Mouse (Mus musculus): Measurements from ENCODE around the gene Trim63. TPM values are rescaled to one million over a fixed set of nuclear protein-coding genes. Genes with fewer than 3 reads are reported as not detected.

Gene Trim63
- polyA plus RNA-seq, 1 experiment from 2014 or later = 0.11 TPM

DNA sequence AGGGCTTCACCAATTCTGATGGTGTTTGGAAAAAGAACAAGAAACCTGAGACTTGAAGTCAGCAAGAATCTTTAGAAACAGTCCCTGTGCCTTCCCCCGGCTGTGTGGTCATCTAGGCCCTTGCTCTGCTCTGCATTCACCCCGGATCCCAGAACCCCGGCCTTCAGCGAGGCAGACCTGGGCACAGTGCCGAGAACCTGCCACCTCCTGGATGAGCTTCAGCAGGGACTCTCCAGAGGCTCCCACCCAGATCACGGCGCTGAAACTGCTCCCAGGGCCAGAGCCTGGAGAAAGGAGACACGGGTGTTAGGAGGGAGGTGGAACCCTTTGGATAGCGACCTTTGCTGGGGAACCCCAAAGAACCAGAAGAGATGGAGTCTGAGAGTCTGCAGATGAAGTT, 47.2 kb downstream of the Trim63 start:
- no peaks in the 10 kb centered on the region for H3K9me3 ChIP-seq (ENCODE audit: control insufficient read depth, low read length)
- WGBS = 75% methylated on average over 9 of the region's 9 CpGs
- H3K4me1 ChIP-seq (ENCODE audit: control insufficient read depth, insufficient read depth, low read length) = 0 out of 2 replicates have a peak, but pooled peaks cover 4% of the 10 kb centered on the region
- no peak overlapping the region for H3K4me2 ChIP-seq (ENCODE audit: low read length)
- ATAC-seq (ENCODE audit: low FRiP score, low TSS enrichment) (no peak), DNase-seq (no peak)
- H3K4me3 ChIP-seq (replicated peaks; ENCODE audit: low read depth, low read length) = no peak overlapping the region
- H3K27ac ChIP-seq (replicated peaks; ENCODE audit: low read depth, low read length) = no peak overlapping the region
- H3K9ac ChIP-seq (replicated peaks; ENCODE audit: low read length) = no peak overlapping the region
- H3K27me3 ChIP-seq (ENCODE audit: control insufficient read depth, insufficient read depth, low read length) = no peaks in the 10 kb centered on the region
- H3K36me3 ChIP-seq (ENCODE audit: control insufficient read depth, insufficient read depth, low read length) = no peaks in the 10 kb centered on the region

DNA sequence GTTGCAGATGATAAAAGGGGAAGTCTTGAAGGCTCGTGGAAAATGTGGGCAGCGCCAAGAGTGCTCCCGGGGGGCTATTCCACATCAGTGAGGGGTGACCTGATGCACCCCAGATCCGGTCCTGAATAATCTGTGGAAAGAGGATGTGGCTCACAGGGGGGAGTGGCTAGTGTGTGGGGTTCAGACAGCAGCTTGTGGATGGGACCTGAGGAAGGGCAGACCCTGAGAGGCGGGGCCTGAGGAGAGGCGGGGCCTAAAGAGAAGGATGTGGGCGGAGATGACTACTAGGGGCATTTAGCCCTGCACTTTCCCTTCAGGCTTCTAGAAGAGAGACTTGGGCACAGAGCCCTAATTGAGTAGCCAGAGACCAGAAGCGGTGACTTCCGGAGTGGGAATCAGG, 47.7 kb downstream of the Trim63 start:
- Histone ChIP-seq H3K27ac (replicated peaks; ENCODE audit: low read depth, low read length) (no peak overlapping the region), H3K4me3 (replicated peaks; ENCODE audit: low read depth, low read length) (no peak overlapping the region), H3K4me2 (ENCODE audit: low read length) (no peak overlapping the region), H3K36me3 (ENCODE audit: control insufficient read depth, insufficient read depth, low read length) (no peaks in the 10 kb centered on the region), H3K4me1 (ENCODE audit: control insufficient read depth, insufficient read depth, low read length) (no peaks in the 10 kb centered on the region), H3K9ac (replicated peaks; ENCODE audit: low read length) (no peak overlapping the region), H3K9me3 (ENCODE audit: control insufficient read depth, low read length) (no peaks in the 10 kb centered on the region), H3K27me3 (ENCODE audit: control insufficient read depth, insufficient read depth, low read length) (no peaks in the 10 kb centered on the region)
- ATAC-seq (ENCODE audit: low FRiP score, low TSS enrichment) (no peak), DNase-seq (no peak)
- 28% methylated on average over 9 of the region's 9 CpGs for WGBS

DNA sequence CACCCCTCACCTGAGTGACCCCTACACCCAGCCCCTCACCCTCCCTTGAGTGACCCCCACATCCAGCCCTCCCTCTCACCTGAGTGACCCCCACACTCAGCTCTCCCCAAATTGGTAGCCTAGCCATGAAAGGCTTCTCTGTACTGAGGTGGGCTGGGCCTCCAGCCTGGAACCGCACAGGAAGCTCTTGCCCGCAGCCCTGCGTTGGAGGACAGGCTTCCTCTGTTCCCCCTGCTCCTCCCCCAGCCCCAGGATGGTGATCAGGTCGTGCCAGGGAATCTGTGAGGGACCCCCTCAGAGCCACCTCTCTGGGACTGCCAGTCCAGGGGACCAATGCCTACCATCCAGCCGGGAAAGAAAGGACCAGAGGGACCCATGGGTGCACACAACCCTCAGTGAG, 50.4 kb downstream of the Trim63 start:
- Histone ChIP-seq H3K4me1 (ENCODE audit: control insufficient read depth, insufficient read depth, low read length) (no peaks in the 10 kb centered on the region), H3K4me3 (replicated peaks; ENCODE audit: low read depth, low read length) (no peak overlapping the region), H3K36me3 (ENCODE audit: control insufficient read depth, insufficient read depth, low read length) (no peaks in the 10 kb centered on the region), H3K9me3 (ENCODE audit: control insufficient read depth, low read length) (no peaks in the 10 kb centered on the region), H3K27me3 (ENCODE audit: control insufficient read depth, insufficient read depth, low read length) (peaks cover 11% of the 10 kb centered on the region), H3K27ac (replicated peaks; ENCODE audit: low read depth, low read length) (no peak overlapping the region), H3K9ac (replicated peaks; ENCODE audit: low read length) (no peak overlapping the region), H3K4me2 (ENCODE audit: low read length) (no peak overlapping the region)
- DNase-seq (no peak), ATAC-seq (ENCODE audit: low FRiP score, low TSS enrichment) (no peak)
- WGBS = 41% methylated on average over 5 of the region's 5 CpGs

DNA sequence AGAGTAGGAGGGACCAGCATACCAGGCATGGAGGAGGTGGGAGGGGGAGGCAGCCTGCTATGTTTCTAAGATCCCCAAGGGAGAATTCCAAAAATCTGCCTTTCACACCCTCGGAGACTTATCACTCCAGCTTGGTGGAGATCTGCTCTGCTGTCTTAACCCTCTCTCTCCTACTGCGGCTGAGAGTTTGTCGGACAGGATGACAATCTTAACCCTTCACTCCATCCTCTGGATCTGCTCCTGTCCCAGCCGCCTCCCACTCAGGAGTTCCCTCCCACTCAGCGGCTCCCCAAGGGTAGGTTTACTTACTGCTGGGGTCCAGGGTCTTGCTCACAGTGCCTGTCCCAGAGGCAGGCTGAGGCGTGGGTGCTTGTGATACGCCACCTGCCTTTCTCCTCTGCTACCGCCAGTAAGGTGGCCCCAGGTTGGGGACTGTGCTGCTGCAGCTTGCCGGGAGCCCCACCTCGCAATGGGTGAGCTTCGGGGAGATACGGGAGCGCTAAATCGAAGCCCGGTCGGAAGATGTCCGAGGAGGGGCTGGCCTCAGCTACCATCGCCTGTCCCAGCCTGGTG, 55.8 kb downstream of the Trim63 start:
- Histone ChIP-seq H3K27ac (replicated peaks; ENCODE audit: low read depth, low read length) (no peak overlapping the region), H3K27me3 (ENCODE audit: control insufficient read depth, insufficient read depth, low read length) (peaks cover 30% of the 10 kb centered on the region), H3K4me3 (replicated peaks; ENCODE audit: low read depth, low read length) (peak overlapping the region; percentile 17; the same call in 1 of the 2 replicates), H3K4me1 (ENCODE audit: control insufficient read depth, insufficient read depth, low read length) (peaks cover 12% of the 10 kb centered on the region), H3K9ac (replicated peaks; ENCODE audit: low read length) (peak overlapping the region; percentile 20; the same call in 1 of the 2 replicates), H3K4me2 (ENCODE audit: low read length) (peak overlapping the region; percentile 89), H3K36me3 (ENCODE audit: control insufficient read depth, insufficient read depth, low read length) (no peaks in the 10 kb centered on the region), H3K9me3 (ENCODE audit: control insufficient read depth, low read length) (no peaks in the 10 kb centered on the region)
- DNase-seq = no peak
- 3% methylated on average over 18 of the region's 18 CpGs for WGBS
- ATAC-seq (ENCODE audit: low FRiP score, low TSS enrichment) = no peak

DNA sequence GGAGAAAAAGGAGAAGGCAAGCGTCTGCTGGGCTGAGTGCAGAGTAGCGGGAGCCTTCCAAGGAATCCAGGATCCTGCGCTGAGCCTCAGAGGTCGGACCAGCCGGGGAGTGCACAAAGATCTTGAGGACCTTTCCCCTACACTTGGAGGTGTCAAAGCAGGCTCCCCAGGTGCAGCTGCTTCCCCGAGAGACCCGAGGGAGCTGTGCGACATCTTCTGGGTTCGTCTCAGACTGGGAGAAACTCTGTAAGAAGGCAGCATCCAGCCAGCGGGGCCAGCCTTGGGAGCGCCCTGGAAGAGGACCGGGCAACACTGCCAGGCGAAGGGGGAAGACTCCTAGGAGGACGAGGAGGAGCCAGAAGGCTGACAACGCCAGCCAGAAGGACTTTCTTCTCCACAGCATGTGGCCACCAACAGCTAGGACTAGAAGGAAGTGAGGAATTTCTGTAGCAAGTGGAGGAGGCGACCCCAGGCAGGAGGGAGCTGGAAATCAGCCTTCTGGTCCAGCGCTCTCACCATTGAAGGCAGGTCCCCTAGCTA, 56.5 kb downstream of the Trim63 start:
- Histone ChIP-seq H3K36me3 (ENCODE audit: control insufficient read depth, insufficient read depth, low read length) (no peaks in the 10 kb centered on the region), H3K4me1 (ENCODE audit: control insufficient read depth, insufficient read depth, low read length) (peaks cover 12% of the 10 kb centered on the region), H3K4me3 (replicated peaks; ENCODE audit: low read depth, low read length) (peak overlapping the region; percentile 45), H3K9ac (replicated peaks; ENCODE audit: low read length) (peak overlapping the region; percentile 20; the same call in 1 of the 2 replicates), H3K27me3 (ENCODE audit: control insufficient read depth, insufficient read depth, low read length) (peaks cover 30% of the 10 kb centered on the region), H3K4me2 (ENCODE audit: low read length) (peak overlapping the region; percentile 89), H3K27ac (replicated peaks; ENCODE audit: low read depth, low read length) (no peak overlapping the region), H3K9me3 (ENCODE audit: control insufficient read depth, low read length) (no peaks in the 10 kb centered on the region)
- DNase-seq (no peak), ATAC-seq (ENCODE audit: low FRiP score, low TSS enrichment) (no peak)
- WGBS = under 1% methylated on average over 17 of the region's 17 CpGs

DNA sequence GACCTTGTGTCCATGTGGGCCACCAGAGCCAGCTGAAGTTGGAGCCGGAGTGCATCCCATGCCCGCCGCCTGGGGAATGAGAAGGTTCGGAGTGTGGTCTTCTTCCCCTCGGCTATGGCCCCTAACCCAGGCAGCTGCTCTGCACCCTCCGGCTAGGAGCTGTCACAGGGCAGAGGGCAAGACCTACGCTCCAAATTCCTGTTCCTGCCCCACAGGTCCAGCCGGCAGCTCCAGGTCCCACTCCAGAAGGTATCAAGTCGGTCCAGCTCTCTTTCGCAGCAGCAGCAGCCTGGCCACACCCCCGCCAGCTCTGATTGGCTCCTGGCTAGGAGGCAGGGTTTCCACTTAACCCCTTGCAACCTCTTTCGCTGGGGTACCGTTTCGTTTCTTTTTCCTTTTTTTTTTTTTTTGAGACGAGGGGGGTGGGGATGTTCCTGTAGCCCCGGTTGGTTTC, 57.4 kb downstream of the Trim63 start:
- peak; percentile 69; the same call in 1 of the 2 replicates for ATAC-seq (ENCODE audit: low FRiP score, low TSS enrichment)
- H3K4me3 ChIP-seq (replicated peaks; ENCODE audit: low read depth, low read length) = peak overlapping the region; percentile 45
- H3K27me3 ChIP-seq (ENCODE audit: control insufficient read depth, insufficient read depth, low read length) = peaks cover 30% of the 10 kb centered on the region
- peaks cover 12% of the 10 kb centered on the region for H3K4me1 ChIP-seq (ENCODE audit: control insufficient read depth, insufficient read depth, low read length)
- WGBS = under 1% methylated on average over 16 of the region's 16 CpGs
- H3K9me3 ChIP-seq (ENCODE audit: control insufficient read depth, low read length) = no peaks in the 10 kb centered on the region
- H3K4me2 ChIP-seq (ENCODE audit: low read length) = peak overlapping the region; percentile 89
- peak; percentile 88 for DNase-seq
- no peaks in the 10 kb centered on the region for H3K36me3 ChIP-seq (ENCODE audit: control insufficient read depth, insufficient read depth, low read length)
- no peak overlapping the region for H3K27ac ChIP-seq (replicated peaks; ENCODE audit: low read depth, low read length)
- peak overlapping the region; percentile 41 for H3K9ac ChIP-seq (replicated peaks; ENCODE audit: low read length)

DNA sequence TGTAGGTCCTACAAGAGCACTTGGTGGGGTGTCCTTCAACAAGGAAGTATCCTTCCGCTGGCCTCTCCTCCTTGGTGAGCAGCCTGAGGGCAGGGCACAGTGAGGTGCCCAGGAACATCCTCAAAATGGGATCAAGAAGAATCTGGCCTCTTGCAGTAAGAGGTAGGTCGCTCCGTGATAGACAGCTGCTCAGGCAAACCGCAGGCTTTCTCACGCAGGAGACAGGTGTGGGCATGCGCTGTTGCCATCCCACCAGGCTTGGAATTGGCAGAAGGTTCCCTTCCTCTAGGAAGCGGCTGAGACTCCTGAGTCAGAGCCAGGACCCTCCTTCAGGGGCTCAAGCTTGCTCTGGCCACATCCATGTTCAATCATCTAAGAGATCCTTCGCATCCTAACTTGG, 58.4 kb downstream of the Trim63 start:
- peaks cover 12% of the 10 kb centered on the region for H3K4me1 ChIP-seq (ENCODE audit: control insufficient read depth, insufficient read depth, low read length)
- no peak overlapping the region for H3K4me3 ChIP-seq (replicated peaks; ENCODE audit: low read depth, low read length)
- H3K9me3 ChIP-seq (ENCODE audit: control insufficient read depth, low read length) = no peaks in the 10 kb centered on the region
- ATAC-seq (ENCODE audit: low FRiP score, low TSS enrichment) = no peak
- no peak overlapping the region for H3K9ac ChIP-seq (replicated peaks; ENCODE audit: low read length)
- no peaks in the 10 kb centered on the region for H3K36me3 ChIP-seq (ENCODE audit: control insufficient read depth, insufficient read depth, low read length)
- 79% methylated on average over 8 of the region's 8 CpGs for WGBS
- H3K27me3 ChIP-seq (ENCODE audit: control insufficient read depth, insufficient read depth, low read length) = peaks cover 30% of the 10 kb centered on the region
- no peak for DNase-seq
- H3K27ac ChIP-seq (replicated peaks; ENCODE audit: low read depth, low read length) = no peak overlapping the region
- no peak overlapping the region; the same call in 1 of the 2 replicates for H3K4me2 ChIP-seq (ENCODE audit: low read length)

DNA sequence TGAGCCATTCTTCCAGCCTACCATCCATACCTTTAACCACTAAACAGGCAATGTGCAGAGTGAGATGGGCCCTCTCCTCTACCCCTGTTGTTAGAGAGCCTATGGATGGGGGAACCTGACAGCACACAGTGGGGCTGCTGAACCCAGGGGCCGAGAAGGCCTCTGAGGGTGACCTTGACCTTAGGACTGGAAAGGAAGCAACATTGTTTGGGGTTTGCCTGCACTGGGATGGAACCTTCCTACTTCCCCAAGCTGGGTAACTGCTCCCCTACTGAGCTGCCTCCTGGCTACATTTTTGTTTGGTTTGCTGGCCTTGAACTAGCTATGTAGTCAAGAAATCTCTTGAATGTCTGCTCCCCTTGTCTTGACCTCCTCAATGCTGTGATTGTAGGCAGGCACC, 59.4 kb downstream of the Trim63 start:
- no peak overlapping the region for H3K4me2 ChIP-seq (ENCODE audit: low read length)

DNA sequence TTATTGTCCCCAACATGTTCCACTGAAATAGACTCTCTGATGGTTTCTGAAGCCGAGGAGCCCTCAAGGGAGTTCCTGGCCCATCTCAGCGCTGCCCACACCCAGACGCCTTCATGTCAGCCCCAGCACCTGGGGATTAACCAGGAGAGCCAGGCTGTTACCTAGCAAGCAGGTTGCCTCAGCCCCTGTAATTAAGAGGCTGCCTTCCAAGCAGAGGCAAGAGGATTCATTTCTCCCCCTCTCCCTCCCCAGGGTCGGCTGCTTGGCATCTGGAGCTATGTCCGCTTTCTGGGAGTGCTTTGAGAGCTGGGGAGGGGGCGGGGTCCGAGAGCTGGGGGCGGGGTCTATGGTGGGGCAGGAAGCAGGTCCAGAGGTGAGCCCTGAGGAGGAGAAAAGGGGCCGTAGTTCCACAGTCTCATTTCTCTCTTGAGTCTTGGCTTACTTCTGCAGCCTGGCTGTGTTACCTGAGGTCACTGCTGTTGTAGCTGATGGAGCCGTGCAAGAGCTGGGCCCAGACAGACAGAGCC, 63.2 kb downstream of the Trim63 start:
- Histone ChIP-seq H3K9me3 (ENCODE audit: control insufficient read depth, low read length) (no peaks in the 10 kb centered on the region), H3K9ac (replicated peaks; ENCODE audit: low read length) (no peak overlapping the region), H3K27ac (replicated peaks; ENCODE audit: low read depth, low read length) (no peak overlapping the region), H3K4me2 (ENCODE audit: low read length) (no peak overlapping the region), H3K4me3 (replicated peaks; ENCODE audit: low read depth, low read length) (no peak overlapping the region), H3K27me3 (ENCODE audit: control insufficient read depth, insufficient read depth, low read length) (no peaks in the 10 kb centered on the region), H3K36me3 (ENCODE audit: control insufficient read depth, insufficient read depth, low read length) (no peaks in the 10 kb centered on the region), H3K4me1 (ENCODE audit: control insufficient read depth, insufficient read depth, low read length) (no peaks in the 10 kb centered on the region)
- DNase-seq = no peak
- WGBS = 36% methylated on average over 10 of the region's 10 CpGs
- ATAC-seq (ENCODE audit: low FRiP score, low TSS enrichment) = no peak

More for the DNA sequence above, 59.4 kb downstream of the Trim63 start:
- no peak overlapping the region for H3K27ac ChIP-seq (replicated peaks; ENCODE audit: low read depth, low read length)
- no peak overlapping the region for H3K9ac ChIP-seq (replicated peaks; ENCODE audit: low read length)
- H3K4me3 ChIP-seq (replicated peaks; ENCODE audit: low read depth, low read length) = no peak overlapping the region
- DNase-seq (no peak), ATAC-seq (ENCODE audit: low FRiP score, low TSS enrichment) (no peak)
- H3K9me3 ChIP-seq (ENCODE audit: control insufficient read depth, low read length) = no peaks in the 10 kb centered on the region
- 42% methylated on average over 1 of the region's 1 CpGs for WGBS
- peaks cover 12% of the 10 kb centered on the region for H3K4me1 ChIP-seq (ENCODE audit: control insufficient read depth, insufficient read depth, low read length)
- peaks cover 28% of the 10 kb centered on the region for H3K27me3 ChIP-seq (ENCODE audit: control insufficient read depth, insufficient read depth, low read length)
- no peaks in the 10 kb centered on the region for H3K36me3 ChIP-seq (ENCODE audit: control insufficient read depth, insufficient read depth, low read length)

Data from midbrain, embryonic 14.5 days (tissue).